Mouse (Mus musculus) olfactory bulb, adult 2 months (tissue): ENCODE data around the gene Ppp1cc. TPM values are rescaled to one million over a fixed set of nuclear protein-coding genes. Genes with fewer than 3 reads are reported as not detected.
"Not testable (repeated sequence)": the region's sequence is repeated elsewhere in the genome, so short reads cannot be mapped to it uniquely, and the experiment has no call there.

Experiments
- H3K27ac ChIP-seq: fragments of 200-500 bp; 2 replicates; pipeline ENCODE4 v1.5.1; 2012; ENCODE audit warnings: low read depth, low read length; ENCODE audit not compliant: insufficient read depth
- H3K4me1 ChIP-seq: fragments of 200-500 bp; 2 replicates; pipeline ENCODE4 v1.6.1; 2012; ENCODE audit warnings: low read length; ENCODE audit not compliant: control insufficient read depth, insufficient read depth
- H3K4me3 ChIP-seq: fragments of 200-500 bp; 2 replicates; pipeline ENCODE4 v1.5.1; 2012; ENCODE audit warnings: mild to moderate bottlenecking, low read depth, low read length, moderate library complexity; ENCODE audit not compliant: insufficient read depth
- CTCF ChIP-seq: fragments of 200-500 bp; IDR thresholded peaks from 2 replicates; pipeline ENCODE4 v1.5.1; 2012; ENCODE audit warnings: low read depth, mild to moderate bottlenecking, low read length, moderate library complexity; ENCODE audit not compliant: insufficient read depth
- POLR2A ChIP-seq: fragments of 200-500 bp; IDR thresholded peaks from 2 replicates; pipeline ENCODE4 v1.6.1; 2012; ENCODE audit warnings: mild to moderate bottlenecking, low read depth, low read length, moderate library complexity; ENCODE audit not compliant: insufficient read depth
- WGBS: fragments of 180-500 bp; shearing (Covaris S2); methylation state at CpG from one replicate; pipeline ENCODE4 v1.1.7; 2018; 5-methylcytosine and 5-hydroxymethylcytosine counted together
- polyA plus RNA-seq: library from polyadenylated mRNA; stranded (reverse); fragments of >200 nt; gene quantifications from 2 replicates; pipeline ENCODE4 v1.2.4, GENCODE M21; 2012; ENCODE audit warnings: low replicate concordance; ENCODE audit not compliant: missing spikeins, insufficient read depth, insufficient read length

Ppp1cc gene
- polyA plus RNA-seq, 1 experiment: 1,250 TPM

DNA sequence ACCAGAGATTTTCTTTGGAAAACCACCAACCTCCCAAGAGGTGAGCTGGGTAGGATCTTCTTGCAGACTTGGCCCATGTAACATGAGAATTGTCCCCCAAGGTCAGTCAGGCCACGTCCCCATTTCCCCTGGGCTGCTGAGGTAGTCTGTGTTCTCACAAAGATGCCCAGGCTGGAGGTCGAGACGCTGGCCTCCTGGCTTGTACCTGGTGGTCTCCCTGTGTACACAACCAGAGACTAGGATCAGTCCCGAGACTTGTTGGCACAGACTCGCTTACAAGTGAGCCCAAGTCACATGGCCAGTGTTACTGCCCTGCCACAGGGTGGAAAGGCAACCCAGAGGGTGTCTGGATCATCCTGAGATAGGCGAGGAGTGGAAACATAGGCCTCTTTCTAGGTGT lies 43.8 kb downstream of the Ppp1cc start:
- TF ChIP-seq POLR2A (no peak), CTCF (no peak)
- Histone ChIP-seq H3K4me3 (no peak overlapping the region), H3K27ac (no peak overlapping the region), H3K4me1 (no peaks in the 10 kb centered on the region)
- 95% methylated on average over 6 of the region's 6 CpGs for WGBS

DNA sequence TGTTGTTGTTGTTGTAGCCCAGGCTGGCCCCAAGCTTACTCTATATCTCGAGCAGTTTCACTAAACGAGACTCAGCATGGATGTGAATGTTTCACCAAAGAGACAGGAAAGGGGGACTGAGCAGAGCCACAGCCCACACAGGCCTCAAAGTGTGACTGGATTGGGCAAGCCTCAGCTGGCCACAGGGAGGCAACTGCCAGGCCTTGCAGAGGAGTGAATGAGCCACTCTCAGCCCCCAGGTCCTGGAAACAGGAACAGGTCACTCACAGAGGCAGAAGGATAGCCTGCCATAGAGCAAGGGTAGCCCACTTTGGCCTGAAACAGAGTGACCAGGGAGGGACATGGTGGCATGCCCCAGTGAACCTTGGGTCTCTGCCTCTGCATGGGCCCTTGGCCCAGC lies 46.1 kb downstream of the Ppp1cc start:
- Histone ChIP-seq H3K4me1 (peaks cover 5% of the 10 kb centered on the region; the same call in 1 of the 2 replicates), H3K4me3 (no peak overlapping the region), H3K27ac (no peak overlapping the region)
- no peak for TF ChIP-seq POLR2A
- TF ChIP-seq CTCF: no peak
- WGBS: 73% methylated on average over 2 of the region's 2 CpGs

DNA sequence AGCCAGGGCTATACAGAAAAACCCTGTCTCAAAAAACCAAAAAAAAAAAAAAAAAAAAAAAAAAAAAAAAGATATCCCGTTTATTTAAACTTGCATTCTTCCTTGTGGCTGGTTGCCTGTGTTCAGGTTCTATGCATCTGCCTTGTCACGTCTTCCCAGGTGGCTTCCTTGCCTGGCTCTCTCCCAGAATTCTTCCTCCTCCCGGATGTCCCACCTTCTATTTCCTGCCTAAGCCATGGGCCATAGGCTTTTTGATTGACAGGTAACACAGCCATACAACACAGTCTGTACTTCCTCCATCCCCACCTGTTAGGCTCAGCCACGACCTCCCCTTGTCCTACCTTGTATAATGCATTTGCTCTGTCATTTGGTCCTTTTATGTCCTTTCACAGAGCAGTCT lies 48.4 kb downstream of the Ppp1cc start, which contains the start of gene Hvcn1:
TSS of gene Hvcn1 (plus strand) at position 330 of the 400 bp plus-strand sequence.
- H3K4me3 ChIP-seq: no peak within 1 kb of the TSS
- no peak for TF ChIP-seq CTCF
- TF ChIP-seq POLR2A: no peak
- no peak within 1 kb of the TSS for H3K27ac ChIP-seq
- WGBS: 82% methylated on average over 4 of the region's 4 CpGs
- peaks cover 15% of the 10 kb centered on the region for H3K4me1 ChIP-seq

DNA sequence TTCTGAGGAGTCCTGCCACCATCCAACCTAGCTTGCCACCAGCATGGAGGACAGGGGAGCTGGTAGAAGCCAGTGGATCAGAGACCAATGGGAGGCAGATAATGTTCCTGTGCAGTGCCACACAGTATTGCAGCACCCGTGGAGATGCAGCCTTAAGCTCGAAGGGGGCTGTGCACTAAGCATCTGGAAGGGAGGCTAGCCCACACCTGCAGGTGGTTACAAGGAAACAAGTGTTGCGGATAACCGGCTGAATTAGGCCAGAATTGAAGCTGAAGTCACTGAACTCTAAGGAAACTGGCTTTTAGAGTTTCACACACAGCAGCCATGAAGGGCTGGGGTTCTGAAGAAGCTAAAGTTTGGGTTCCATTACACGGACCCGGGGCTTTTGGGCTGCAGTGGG lies 50.8 kb downstream of the Ppp1cc start:
- TF ChIP-seq POLR2A: no peak
- no peak for TF ChIP-seq CTCF
- H3K4me1 ChIP-seq: peaks cover 21% of the 10 kb centered on the region
- WGBS: 52% methylated on average over 6 of the region's 6 CpGs
- H3K27ac ChIP-seq: no peak overlapping the region
- H3K4me3 ChIP-seq: no peak overlapping the region

DNA sequence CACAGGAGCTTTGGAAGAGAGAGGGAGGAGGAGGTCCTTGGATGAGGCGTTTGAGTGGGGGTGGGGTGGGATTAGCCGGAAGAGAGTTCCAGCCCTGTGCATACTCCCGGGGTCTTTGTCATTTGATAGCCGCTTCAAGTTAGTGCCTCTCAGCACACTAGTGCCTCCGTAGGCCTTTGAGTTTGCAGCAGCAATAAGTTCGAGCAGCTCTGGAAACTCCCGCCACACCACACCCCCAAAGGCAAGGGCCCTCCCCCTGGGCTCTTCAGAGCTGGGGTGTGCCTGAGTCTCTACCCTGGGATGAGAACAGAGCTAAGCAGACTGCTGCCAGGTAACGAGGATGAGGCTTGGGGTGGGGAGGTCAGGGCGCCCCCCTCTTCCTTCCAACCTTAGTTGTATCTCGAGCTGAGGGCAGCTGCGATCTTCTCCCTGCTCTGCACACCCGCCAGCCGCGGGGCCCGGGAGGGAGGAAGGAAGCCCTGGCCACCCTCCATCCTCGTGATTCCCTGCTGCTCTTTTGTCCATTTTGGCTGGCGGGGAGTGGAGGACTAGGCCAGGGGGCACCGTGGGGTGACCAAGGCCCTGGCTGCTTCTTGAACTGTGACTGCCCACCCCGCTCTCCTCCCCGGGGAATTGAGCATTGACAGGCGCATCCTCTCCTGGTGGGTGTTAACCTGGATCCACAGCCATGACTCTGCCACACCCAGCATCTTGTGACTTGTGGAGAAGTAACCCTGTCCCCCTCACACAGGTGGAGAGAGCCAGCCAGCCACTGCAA lies 51.7 kb downstream of the Ppp1cc start:
- Histone ChIP-seq H3K4me1 (peaks cover 21% of the 10 kb centered on the region), H3K27ac (no peak overlapping the region), H3K4me3 (peak overlapping the region; percentile 13)
- TF ChIP-seq CTCF (no peak), POLR2A (no peak)
- WGBS: 24% methylated on average over 21 of the region's 21 CpGs

DNA sequence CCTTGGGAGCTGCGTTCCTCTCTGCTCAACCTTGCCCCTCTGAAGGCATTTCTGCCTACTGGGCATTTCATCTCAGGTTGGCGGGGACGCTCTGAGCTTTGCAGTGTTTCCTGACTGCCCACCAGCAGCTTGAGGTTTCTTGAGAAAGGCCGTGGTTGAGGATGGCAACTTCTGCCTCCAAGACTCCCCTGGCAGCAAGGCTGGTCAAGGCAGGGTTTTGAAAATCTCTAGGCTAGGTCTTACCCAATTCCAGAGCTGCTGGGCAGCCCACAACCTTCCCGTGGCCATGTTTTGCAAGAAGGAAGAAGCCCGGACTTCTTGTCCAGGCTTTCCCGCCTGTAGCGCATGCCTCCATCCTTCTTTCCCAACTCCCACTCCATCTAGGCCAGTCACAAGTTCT lies 52.8 kb downstream of the Ppp1cc start:
- WGBS: 94% methylated on average over 8 of the region's 8 CpGs
- TF ChIP-seq CTCF (no peak), POLR2A (no peak)
- peaks cover 21% of the 10 kb centered on the region for H3K4me1 ChIP-seq
- no peak overlapping the region for H3K4me3 ChIP-seq
- H3K27ac ChIP-seq: no peak overlapping the region

DNA sequence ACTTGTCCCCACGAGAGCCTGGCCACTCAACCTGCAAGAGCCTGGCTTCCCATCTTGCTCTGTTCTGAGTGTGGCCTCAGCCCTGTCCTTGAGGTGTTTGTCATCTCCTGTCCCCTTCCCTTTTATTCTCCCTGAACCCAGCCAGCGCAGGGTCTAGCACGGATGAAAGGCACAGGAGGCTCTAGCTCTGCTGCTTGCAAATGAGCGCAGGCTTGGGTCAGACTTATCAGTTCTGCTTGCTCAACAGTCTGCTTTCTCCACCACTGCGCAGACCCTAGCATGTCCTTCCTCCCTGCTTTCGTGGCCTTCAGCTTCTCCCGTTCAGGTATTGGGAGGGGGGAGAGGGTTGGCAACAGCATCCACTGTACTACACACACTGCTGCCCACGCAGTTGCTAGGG lies 54.0 kb downstream of the Ppp1cc start:
- 80% methylated on average over 8 of the region's 8 CpGs for WGBS
- TF ChIP-seq CTCF (no peak), POLR2A (no peak)
- H3K4me1 ChIP-seq: peaks cover 21% of the 10 kb centered on the region

DNA sequence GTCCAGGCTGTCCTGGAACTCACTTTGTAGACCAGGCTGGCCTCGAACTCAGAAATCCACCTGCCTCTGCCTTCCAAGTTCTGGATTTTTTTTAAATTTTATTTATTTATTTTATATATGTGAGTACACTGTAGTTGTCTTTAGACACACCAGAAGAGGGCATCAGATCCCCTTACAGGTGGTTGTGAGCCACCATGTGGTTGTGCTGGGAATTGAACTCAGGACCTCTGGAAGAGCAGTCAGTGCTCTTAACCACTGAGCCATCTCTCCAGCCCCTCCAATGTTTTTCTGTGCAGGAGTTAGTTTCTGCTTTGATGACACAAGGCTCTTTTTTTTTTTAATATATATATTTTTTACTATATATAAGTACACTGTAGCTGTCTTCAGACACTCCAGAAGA lies 54.7 kb downstream of the Ppp1cc start:
- H3K27ac ChIP-seq, H3K4me3 ChIP-seq: not testable (repeated sequence)
- H3K4me1 ChIP-seq: peaks cover 21% of the 10 kb centered on the region
- 100% methylated on average over 1 of the region's 1 CpGs for WGBS

More for the DNA sequence above, 54.0 kb downstream of the Ppp1cc start:
- no peak overlapping the region for H3K27ac ChIP-seq
- no peak overlapping the region for H3K4me3 ChIP-seq

DNA sequence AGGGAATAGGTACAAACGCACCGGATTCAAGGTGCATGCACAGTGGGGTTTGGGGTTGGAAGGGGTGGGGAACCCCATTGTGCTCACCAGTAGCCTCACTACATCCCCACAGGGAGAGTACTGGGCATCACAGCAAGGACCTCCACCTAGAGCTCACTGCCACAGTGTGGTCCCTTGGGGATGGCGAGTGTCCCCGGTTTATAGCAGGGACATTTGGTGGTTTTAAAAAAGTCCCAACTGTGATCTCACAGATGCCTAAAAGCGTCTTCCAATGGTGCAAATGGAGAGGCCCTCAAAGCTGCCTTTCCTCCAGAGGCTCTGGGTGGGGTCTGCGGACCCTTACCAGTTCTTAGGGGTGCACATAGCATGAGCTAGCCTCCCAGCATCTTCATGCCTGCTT lies 55.8 kb downstream of the Ppp1cc start:
- WGBS: 97% methylated on average over 6 of the region's 6 CpGs
- TF ChIP-seq CTCF (no peak), POLR2A (no peak)
- no peak overlapping the region for H3K4me3 ChIP-seq

DNA sequence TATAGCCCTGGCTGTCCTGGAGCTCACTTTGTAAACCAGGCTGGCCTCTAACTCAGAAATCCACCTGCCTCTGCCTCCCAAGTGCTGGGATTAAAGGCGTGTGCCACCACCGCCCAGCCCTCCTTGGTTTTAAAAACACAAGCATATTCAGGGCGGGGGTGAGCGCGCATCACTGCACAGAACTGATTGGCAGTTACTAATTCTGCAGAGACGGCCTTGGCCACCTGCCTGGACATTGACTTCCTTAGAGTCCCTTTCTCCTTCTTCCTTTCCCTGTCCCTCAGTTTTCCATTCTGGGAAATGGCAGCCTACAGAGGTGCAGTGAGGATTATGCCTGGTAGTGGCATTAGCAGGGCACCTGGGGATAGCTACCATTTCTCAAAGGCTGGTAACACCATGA lies 59.6 kb downstream of the Ppp1cc start:
- H3K27ac ChIP-seq: no peak overlapping the region
- H3K4me3 ChIP-seq: no peak overlapping the region
- TF ChIP-seq CTCF (no peak), POLR2A (no peak)
- 89% methylated on average over 6 of the region's 6 CpGs for WGBS
- H3K4me1 ChIP-seq: peaks cover 22% of the 10 kb centered on the region

More for the DNA sequence above, 55.8 kb downstream of the Ppp1cc start:
- Histone ChIP-seq H3K4me1 (peaks cover 23% of the 10 kb centered on the region), H3K27ac (no peak overlapping the region)
